Mouse (Mus musculus) adrenal gland, postnatal 10 days (tissue): ENCODE data around the gene Mettl21a. TPM values are rescaled to one million over a fixed set of nuclear protein-coding genes. Genes with fewer than 3 reads are reported as not detected.
"Not testable (repeated sequence)": the region's sequence is repeated elsewhere in the genome, so short reads cannot be mapped to it uniquely, and the experiment has no call there.

Experiments used
- DNase-seq: peaks from one replicate; pipeline ENCODE4 v3.0.0; 2021; ENCODE audit warnings: mixed read lengths
- long read RNA-seq, 2 experiments: library from polyadenylated mRNA; stranded (forward); transcript quantifications; one replicate each; pipeline ENCODE4 v2.0.0; 2021
- total RNA-seq, 2 experiments: library from RNA; stranded (reverse); gene quantifications; 2 replicates each; pipeline ENCODE4 v1.2.3; 2021

Gene Mettl21a
- total RNA-seq = 10 to 100 TPM; 14.2 to 15.3 TPM
- long read RNA-seq, experiment 1, transcript Mettl21a-202 (4 exons, 2,030 nt) = major isoform, 16 of 23 reads
- long read RNA-seq, experiment 1, partial matches to known transcripts = 1 of 23 reads
- long read RNA-seq, experiment 1, other reads (novel, unspliced or antisense) = 3 of 23 reads
- long read RNA-seq, experiment 2, transcript Mettl21a-202 (4 exons, 2,030 nt) = major isoform, 6 of 7 reads
- long read RNA-seq, experiment 2, partial matches to known transcripts = 0 of 7 reads
- long read RNA-seq, experiment 2, other reads (novel, unspliced or antisense) = 0 of 7 reads

GRCm38 (mm10) chr1:64616881-64617714, at the start of gene Mettl21a:
Gene Mettl21a, minus strand, starts transcription at chr1:64617242.
- DNase-seq = peak; percentile 94

- DNase-seq = no peak
Measured at GRCm38 (mm10) chr1:64658876-64659275, 41.8 kb upstream of the Mettl21a start.

- no peak for DNase-seq
Measured at GRCm38 (mm10) chr1:64656423-64657129, 39.5 kb upstream of the Mettl21a start.

- no peak for DNase-seq
Measured at GRCm38 (mm10) chr1:64655415-64655814, 38.4 kb upstream of the Mettl21a start.

- no peak for DNase-seq
Measured at GRCm38 (mm10) chr1:64653701-64654100, 36.7 kb upstream of the Mettl21a start.

GRCm38 (mm10) chr1:64649362-64650124, 32.5 kb upstream of the Mettl21a start:
- DNase-seq = peak; percentile 48

GRCm38 (mm10) chr1:64644513-64644912, 27.5 kb upstream of the Mettl21a start:
- no peak for DNase-seq

GRCm38 (mm10) chr1:64642541-64642940, 25.5 kb upstream of the Mettl21a start:
- DNase-seq = not testable (repeated sequence)

GRCm38 (mm10) chr1:64641069-64641468, 24.0 kb upstream of the Mettl21a start:
- no peak for DNase-seq

- no peak for DNase-seq
Measured at GRCm38 (mm10) chr1:64639279-64639678, 22.2 kb upstream of the Mettl21a start.

GRCm38 (mm10) chr1:64635624-64636023, 18.6 kb upstream of the Mettl21a start:
- no peak for DNase-seq

- no peak for DNase-seq
Measured at GRCm38 (mm10) chr1:64633237-64633636, 16.2 kb upstream of the Mettl21a start.

- no peak for DNase-seq
Measured at GRCm38 (mm10) chr1:64631526-64631925, 14.5 kb upstream of the Mettl21a start.

- no peak for DNase-seq
Measured at GRCm38 (mm10) chr1:64625214-64625613, 8.2 kb upstream of the Mettl21a start.

GRCm38 (mm10) chr1:64623558-64624435, 6.8 kb upstream of the Mettl21a start:
- peak; percentile 17 for DNase-seq

- no peak for DNase-seq
Measured at GRCm38 (mm10) chr1:64621116-64621515, 4.1 kb upstream of the Mettl21a start.

GRCm38 (mm10) chr1:64618226-64618625, 1.2 kb upstream of the Mettl21a start:
- DNase-seq = no peak

GRCm38 (mm10) chr1:64617715-64617984, 608 bp upstream of the Mettl21a start:
- DNase-seq = peak; percentile 92

- DNase-seq = no peak
Measured at GRCm38 (mm10) chr1:64616531-64616880, 536 bp downstream of the Mettl21a start.

GRCm38 (mm10) chr1:64616076-64616475, 966 bp downstream of the Mettl21a start:
- no peak for DNase-seq

- no peak for DNase-seq
Measured at GRCm38 (mm10) chr1:64615531-64615991, 1.5 kb downstream of the Mettl21a start.
